Mouse (Mus musculus) heart, adult 18-20 months (tissue): ENCODE results near the gene Atp2b4. TPM values are rescaled to one million over a fixed set of nuclear protein-coding genes. Genes with fewer than 3 reads are reported as not detected.
"Not testable (repeated sequence)": the region's sequence is repeated elsewhere in the genome, so short reads cannot be mapped to it uniquely, and the experiment has no call there.

Experiments
- DNase-seq, 2 experiments: peaks; one replicate each; pipeline ENCODE4 v3.0.0; 2021 to 2022; ENCODE audit warnings: mixed read lengths in 1 of 2
- total RNA-seq, 2 experiments: library from RNA; stranded (reverse); gene quantifications; 2 replicates each; pipeline ENCODE4 v1.2.3; 2021

The Atp2b4 gene
- total RNA-seq, 2 experiments from 2014 or later: 17.2 to 19.3 TPM

DNA sequence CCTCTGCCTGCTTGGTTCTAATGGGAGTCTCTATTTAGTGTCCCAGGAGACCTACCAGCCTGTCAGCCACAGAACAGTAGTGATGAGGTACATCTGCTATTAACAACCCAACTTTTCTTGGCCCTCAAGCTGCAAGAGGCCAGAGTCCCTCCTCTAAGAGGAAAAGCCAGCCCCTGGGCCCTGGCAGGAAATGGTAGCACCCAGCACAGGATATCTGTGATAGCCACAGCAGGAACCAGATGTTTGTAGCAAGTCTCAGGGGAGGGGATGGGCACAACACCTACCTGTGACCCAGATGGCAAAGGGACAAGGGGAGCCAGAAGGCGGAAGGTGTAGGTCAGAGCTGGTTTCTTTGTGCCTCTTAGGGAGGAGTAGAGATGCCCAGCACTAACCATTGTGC, 106.0 kb downstream of the Atp2b4 start:
- peak; percentile 40 to 70 for DNase-seq

DNA sequence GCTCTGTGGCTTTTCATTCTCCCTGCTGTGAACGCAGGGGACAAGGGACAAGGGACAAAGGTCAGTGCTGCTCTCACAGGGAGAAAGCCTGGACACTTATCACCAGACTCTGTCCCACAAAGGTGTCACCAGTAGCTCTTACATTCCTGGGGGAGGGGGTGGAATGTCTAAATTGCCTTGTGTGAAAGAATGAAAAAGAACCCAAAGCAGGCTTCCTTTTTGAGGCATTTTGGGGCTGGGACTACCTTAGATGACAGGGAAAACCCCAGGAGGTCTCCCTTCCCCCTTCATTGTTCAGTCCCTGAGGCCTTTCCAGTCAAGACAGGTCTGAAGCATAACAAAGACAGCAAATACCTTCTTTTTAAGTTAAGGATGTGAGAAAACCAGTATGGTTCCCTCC, 106.5 kb downstream of the Atp2b4 start:
- DNase-seq: no peak

DNA sequence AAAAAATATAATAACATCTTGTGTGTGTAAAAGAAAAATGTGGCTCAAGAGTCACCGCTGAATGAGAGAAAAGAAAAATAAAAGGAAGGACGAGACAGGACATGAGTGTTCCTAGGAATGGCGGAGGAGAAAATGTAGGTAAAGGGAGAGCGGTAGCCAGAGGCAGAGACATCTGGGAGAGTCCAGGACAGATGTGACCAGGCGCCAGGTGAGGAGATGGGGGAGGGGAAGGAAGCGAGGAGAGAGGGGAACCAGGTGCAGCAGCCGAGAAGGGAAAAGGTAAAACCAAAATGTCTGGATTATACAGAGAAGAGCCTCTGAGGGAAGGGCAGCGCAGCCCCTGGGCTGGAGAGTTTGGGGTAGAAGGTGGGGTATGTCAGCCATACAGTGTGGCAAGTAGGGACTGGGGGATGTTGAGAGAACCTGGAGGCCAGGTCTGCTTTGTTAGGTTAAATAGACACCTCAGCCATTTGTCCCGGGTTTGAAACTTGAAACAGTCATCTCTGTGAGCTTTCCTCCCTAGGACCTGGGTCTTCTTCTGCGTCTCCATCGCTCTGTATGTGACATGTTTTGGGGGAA, 107.2 kb downstream of the Atp2b4 start:
- no peak for DNase-seq

DNA sequence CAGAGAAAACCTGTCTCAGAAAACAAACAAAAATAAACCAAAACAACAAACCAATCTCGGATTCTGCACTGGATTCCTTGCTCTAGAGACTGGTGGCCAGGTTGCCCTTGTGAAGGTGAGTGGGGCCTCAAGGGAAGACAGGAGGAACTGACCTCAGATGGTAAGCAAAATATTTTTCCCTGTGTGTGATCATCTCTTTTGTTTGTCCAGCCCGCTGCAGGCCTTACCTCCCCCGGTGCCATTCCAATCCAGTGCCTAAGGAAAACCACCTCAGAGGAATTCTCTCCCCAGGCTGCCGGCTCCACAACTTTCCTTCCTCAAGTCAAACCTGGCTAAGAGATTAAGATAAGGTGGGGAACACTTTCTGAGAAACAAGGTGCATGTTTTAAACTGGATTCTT, 108.6 kb downstream of the Atp2b4 start:
- DNase-seq: no peak

DNA sequence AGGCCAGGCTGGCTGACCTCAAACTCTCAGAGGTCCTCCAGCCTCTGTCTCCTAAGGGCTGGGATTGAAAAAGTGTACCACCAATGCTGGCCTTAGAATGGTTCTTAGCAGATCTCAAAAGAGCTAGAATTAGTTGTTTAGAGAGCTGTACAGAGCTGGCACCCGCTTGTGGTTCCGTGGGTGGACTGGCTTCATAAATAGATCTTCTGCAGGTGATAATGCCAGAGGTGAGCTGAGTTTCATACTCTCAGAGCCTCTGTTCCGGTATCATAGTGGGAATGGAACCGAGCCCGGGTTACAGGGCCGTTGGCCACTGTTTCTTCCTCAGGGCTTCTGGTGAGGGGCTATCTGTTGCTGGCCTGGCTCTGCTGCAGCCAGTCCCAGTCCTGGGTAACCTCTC, 109.8 kb downstream of the Atp2b4 start:
- DNase-seq: no peak

DNA sequence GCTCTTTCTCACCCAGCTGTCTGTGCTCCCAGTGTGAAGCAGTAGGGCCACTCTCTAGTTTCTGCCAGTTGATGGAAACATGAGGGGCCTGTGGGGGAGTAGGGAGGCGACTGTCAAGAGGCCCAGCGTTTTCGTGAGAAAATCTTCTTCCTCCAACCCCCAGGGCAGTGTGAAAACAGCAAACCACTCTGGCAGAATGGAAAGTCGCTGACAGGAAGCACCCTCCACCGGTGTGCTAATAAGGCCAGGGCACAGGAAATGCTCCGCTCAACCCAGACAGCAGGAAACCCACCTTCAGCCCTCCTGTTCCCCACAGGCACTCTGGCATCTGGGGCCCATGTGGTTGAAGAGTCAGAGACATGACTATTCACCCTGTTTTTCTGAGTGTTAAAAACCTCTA, 110.9 kb downstream of the Atp2b4 start, which contains the start of gene Lax1:
Lax1 (minus strand) TSS at position 212 of the 400 bp plus-strand sequence.
- DNase-seq: peak in 1 of 2 experiments; percentile 27

DNA sequence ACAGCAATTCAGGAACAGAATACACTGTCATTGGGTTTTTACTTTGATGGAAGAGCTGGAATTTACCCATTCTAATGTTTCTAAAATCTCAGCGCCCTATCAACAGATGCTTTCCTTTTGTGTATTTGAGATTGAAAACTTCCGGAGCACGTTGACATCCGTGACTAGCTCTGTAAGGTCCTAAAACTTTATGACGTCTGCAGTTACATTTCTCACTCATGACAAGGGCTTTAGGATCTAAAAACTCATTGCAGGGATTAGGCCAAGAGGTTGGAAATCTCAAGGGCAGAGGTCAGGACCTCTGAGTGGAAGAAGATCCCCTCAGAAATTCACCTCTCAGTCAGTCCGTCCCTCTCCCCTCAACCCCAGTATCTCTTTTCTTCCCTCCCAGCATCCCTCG, 112.5 kb downstream of the Atp2b4 start:
- no peak for DNase-seq

DNA sequence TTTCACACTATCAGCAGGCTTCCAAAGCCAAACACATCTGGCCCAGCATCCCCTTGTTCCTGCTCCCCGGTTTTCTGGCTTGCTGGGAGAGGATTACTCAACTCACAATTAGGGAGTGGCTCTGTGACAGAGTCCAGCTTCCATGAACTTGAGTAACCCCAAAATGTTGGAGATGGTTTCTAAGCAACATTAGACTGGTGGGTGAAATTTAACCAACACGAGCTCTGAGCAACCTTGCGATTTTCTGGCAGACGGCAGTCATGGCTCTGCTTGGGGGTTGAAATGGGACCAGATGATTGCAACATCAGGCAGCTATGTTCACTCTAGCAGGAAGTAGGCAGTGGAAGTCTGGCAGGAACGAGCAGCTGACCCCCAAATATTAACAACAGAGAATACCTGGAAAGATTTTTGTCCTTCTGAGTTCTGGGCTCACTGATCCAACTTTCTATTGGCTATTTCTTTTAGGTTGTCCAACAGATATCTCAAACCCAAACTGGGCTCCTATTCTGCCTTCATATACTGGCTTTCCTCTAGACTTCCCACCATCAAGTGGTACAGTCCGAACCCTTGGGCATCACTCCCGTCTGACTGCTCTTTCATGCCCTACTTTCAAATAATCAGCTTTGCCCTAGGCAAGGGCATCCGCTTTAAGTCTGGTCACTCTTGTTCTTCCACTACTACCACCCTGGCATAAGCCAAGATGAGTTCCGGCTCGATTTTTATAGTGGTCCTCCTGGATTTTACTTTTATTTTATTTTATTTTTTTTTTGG, 114.9 kb downstream of the Atp2b4 start:
- DNase-seq: peak; percentile 76 to 91

DNA sequence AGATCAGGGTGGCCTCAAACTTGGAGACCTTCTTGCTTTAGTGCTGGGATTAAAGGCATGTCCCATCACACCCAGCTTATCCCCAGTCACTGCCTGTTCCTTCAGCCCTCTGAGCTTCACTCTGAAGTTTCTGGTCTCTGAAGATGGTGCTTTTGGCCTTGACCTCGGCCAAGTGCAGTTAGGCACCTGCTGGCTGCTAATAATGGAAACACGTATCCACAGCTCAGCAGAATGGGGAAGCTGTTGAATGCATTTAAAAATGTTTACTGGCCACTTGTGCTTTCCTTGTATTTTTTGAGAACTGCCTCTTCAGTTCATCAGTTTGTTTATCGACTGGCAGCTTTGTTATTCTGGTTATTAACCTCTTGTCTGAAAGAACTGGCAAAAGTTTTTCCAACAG, 129.0 kb downstream of the Atp2b4 start:
- no peak for DNase-seq

DNA sequence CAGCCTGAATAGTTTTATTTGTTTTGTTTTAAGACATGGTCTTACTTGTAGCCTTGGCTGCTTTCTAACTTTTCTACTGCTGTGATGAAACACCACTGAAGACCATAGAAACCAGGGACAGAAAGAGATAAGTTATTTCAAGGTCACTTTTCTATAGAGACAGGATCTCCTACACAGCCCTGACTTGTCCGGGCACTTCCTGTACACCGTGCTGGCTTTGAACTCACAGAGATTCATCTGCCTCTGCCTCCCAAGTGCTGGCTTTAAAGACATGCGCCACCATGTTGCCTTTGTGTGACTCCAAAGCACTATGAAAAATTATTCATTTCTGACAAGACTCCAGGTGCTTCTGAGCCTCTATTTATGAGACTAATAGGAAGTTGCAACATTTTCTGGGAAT, 129.6 kb downstream of the Atp2b4 start:
- DNase-seq: no peak

DNA sequence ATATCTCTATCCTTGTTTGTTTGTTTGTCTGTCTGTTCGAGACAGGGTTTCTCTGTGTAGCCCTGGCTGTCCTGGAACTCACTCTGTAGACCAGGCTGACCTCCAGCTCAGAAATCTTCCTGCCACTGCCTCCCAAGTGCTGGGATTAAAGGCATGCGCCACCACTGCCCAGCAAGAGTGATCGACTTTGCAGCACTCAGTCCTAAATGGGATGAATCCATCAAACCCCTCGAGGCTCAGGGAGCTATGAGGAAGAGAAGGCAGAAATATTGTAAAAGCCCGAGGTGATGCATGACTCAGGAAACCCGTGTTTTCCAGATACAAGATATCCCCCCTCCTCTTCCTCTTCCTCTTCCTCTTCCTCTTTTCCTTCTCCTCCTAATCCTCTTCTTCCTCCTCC, 130.1 kb downstream of the Atp2b4 start:
- no peak for DNase-seq

DNA sequence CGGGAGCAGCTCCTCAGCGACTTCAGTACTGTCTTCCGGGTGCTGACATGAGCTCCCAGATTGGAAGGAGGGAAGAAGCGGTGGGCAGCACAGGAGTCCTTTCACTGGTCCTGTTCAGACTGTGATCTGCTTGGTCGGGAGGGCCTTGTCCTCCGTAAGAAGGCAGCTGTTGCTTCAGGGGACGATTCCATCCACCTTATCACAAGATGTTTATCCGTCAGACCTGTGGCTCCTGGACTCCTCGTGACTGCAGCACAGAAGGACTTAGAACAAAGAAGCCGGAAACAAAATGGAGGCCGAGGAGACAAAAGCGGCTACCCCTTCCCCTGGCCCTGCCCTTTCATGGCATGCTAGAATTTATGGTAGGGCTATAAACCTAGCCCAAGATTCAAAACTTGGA, 130.7 kb downstream of the Atp2b4 start:
- no peak for DNase-seq

DNA sequence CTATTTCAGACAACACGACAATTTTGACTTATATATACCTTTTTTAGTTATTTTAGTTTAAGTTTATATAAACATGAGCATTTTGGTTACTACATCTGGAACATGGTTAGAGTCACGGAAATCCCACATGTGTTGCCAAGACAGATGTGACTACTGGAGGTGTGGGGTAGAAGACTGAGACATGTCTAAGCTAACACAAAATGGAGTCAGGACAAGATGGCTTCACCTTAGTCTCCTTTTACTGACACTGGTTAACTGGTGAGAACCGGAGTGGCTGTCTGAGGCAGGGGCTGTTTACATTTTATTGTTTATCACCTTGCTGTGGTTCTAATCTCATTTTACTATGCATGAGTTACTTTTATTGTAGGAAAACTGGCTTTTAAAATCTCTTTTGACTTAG, 132.2 kb downstream of the Atp2b4 start:
- no peak for DNase-seq

DNA sequence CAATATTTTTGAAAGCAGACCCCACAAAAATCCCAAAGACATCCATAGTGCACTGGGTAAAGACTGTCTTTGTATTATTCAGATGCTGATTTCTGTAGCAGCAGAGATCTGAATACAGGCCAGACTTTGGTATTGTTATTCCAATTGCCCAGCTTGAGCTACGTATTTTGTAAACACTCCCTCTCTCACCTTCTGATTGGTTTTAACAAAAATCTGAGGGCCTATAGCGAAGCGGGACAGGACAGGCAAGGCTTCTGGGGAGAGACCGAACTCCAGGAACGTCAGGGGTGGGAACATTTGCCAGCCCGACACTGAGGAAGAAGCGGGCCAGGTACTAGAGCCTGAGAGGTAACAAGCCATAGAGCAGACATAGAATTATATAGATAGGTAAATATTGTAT, 133.1 kb downstream of the Atp2b4 start:
- DNase-seq: no peak

DNA sequence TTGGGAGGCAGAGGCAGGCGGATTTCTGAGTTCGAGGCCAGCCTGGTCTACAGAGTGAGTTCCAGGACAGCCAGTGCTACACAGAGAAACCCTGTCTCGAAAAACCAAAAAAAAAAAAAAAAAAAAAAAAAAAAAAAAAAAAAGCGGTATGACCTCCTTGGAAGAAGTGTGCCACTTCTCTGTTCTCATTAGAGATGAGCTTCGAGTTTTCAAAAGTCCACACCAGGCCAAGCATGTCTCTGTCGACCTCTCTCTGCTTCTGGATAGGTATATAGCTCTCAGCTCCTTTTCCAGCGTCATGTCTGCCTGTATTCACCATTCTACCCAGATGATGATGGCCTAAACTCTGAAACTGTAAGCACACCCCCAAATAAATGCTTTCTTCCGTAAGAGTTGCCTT, 135.1 kb downstream of the Atp2b4 start:
- not testable (repeated sequence) for DNase-seq

DNA sequence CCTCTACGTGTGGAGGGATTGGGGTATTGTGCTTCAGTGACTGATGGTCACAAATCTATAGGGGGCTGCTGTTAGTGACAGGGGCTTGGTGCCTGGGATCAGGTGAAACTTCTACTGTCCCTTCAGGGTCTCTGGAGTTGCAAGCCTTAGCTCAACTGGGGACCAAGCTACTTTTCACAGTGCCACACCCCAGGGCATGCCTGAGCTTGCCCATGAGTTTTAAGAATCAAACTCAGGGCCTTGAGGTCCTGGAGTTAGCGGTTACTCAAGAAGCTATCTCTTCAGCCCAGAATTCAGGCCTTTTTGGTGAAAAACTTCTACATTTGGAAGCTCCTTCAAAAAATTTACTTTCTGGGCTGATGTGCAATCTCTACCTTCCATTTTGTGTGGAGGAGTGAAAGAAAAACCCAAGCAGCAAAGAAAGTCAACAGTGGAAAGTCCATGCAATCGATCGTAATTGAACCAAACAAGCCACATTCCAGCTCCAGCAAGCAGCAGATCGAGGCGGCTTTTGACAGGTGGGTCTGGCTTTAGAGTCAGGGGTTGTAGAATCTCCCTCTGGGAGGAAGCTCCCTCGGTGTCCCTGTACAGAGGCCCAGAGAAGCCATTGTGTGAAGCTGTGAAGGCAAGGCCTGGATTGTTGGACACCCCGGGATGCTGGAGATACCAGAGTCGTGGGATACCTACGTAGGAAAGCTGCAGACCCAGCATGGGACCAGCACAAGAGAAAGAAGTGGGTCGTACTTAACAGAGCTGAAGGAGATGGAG, 136.5 kb downstream of the Atp2b4 start:
- no peak for DNase-seq

DNA sequence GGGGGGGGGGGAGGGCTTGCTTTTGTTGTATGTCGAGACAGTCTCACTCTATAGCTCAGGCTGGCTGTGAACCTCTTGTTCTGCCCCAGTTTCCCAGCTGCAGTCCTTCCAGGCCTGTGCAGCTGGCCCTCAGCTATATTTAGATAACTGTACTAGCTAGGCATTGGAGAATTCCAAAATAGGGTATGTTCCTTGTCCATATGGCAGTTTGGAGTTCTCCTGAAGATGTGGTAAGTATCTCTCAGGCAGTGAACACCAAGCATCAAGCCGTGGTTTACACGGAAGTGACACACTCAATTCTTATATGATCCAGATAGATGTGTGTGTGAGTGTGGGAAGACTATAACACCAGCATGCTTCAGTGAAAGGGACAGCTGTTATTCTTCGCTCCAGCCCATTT, 137.4 kb downstream of the Atp2b4 start:
- no peak for DNase-seq

DNA sequence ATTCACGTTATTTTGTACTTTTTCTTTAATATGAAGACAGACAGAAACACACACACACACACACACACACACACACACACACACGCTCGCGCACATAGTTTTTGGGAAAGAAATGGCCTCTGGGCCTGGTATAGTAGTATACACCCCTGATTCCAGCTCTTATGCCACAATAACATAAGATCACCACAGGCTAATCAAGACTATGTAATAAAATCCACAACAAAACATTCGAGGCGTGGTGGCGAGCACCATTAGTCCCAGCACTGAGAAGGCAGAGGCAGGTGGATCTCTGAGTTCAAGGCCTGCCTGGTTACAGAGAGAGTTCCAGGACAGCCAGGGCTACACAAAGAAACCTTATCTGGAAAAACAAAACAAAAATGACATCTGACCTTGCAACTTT, 137.9 kb downstream of the Atp2b4 start:
- no peak for DNase-seq

DNA sequence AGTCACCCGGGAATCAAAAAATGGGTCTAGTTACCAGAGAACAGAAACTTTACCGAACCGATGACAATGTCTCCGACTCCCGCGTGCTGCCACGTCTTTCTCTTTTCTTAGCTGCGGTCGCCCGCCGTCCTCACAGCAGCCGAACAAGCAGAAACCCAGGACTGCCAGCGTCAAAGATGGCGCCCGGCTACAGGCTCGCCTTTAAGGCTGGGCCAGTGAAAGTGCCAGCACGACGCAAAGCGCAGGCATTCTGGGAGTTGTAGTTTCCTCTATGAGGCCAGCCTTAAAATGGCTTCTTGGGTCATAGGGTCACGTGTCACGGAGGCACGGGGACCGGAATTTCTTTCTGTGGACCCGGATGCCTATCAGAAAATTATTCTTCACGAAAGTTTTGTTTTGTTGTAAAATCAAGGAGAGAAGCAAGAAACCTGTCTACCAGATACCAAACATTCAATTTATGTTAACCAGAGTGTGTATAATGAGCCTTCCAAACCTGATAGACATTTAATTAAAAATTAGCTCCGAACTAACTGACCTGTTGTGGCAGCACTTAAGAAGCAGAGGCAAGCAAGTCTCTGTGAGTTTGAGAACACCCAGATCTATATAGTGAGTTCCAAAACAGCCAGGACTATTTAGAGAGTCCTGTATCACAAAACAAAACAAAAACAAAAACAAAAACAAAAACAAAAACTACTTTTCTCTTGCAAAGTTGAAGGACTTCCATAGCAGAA, 139.5 kb downstream of the Atp2b4 start, which contains the start of gene Gm38394:
Gm38394 (minus strand) TSS at position 116 of the 731 bp plus-strand sequence.
- peak; percentile 94 to 96 for DNase-seq

DNA sequence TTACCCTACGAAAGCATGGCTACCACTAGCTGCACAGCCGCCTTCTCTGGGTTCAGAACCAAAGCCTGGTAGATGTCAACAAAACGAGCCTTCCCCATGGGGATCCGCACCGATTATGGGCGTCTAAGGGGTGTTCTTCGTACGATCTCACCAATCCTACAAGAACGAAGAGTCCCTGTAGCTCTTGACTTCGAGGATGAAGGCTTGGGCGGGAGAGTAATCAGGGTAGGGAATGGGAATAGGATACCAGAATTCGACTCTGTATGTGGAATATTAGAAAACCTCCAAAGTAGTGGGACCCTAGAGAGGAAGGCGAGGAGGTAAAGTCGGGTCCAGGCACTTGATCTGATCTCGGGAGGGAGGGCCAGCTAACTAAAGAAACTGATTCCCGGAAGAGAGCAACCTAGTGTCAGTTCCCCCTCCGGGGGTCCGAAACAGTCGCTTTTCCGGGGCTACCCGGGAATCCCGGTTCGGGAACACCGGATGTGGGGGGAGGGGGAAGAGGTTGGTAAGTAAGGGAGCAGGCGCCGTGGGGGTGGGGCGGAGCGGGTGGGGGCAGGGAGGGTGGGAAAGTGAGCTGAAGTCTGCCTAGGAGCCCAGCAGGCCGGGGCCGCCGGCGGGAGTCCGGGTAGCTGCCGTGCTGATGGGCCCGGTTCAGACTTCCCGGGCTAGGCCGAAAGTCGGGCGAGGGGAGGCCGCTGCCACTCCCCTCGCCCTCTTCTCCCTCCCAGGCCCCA, 140.2 kb downstream of the Atp2b4 start, which contains the start of gene Zbed6:
Zbed6 (minus strand) TSS at position 420 of the 737 bp plus-strand sequence.
- peak; percentile 78 to 81 for DNase-seq

DNA sequence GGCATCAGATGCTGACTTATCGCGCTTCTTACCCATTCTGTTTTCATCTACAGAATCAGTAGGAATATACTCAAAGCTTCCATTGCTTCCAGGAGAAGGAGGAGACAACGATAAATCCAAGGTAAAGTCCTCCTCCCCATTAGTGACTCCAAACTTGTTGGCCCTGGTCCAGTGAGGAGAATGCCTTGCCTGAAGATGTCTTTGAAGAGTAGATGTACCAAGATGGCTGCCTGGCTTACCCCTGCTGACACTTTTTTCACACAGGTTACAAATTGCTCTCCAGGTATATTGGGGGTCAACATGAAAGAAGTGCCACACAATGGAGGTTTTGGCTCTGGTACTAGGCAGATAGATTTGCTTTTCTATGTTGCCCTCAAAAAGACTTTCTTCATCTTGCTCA, 142.0 kb downstream of the Atp2b4 start:
- peak in 1 of 2 experiments; percentile 30 for DNase-seq

DNA sequence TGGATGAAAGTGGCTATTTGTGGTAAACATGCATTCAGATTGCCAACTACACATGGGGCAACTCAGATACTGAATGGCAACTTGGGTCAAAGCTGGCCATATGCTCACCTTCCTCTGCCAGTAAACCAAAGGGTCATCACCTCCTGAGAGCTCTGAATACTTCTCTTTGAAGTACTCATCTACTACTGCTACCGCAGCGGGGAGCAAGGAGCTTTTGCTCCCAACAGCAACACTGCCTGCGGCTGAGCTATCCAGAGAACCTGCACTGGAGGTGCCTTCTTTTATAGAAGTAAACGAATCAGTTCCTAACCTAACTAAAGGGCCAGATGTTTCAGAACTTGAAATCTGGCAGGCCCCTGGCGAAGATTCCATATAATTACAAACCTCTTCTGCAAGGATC, 144.0 kb downstream of the Atp2b4 start:
- no peak for DNase-seq
